Mouse (Mus musculus): ENCODE measurements at regions not wholly inside any gene's neighbourhood (a gene's known extent, or its start where the extent isn't known, plus 50 kb on each side); places are given as distances from the start of the nearest gene placed in this dataset.

DNA sequence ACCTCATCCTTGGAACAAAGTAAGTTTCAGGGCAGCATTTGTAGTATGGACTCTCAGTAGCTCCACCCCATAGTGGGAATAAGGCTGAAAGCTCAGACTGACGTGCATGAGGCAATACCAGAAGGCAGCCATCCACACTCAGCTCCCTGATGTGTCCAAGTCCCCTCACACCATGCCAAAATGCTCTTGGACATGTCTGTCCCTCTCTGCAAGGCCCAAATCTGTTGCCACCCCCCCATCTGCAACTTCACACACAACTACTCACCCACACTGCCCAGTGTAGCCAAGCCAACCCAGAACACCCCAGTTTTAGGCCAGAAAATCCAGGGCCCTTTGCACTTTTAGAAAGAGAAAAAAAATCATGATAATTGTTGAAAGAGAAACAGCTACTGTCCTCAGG lies 498.1 kb upstream of the Kdm8 start:
- Histone ChIP-seq H3K27me3 (ENCODE audit: control insufficient read depth, insufficient read depth, low read length, poor library complexity, severe bottlenecking) (no peaks in the 10 kb centered on the region), H3K36me3 (ENCODE audit: control insufficient read depth, insufficient read depth, low read length, poor library complexity, severe bottlenecking) (no peaks in the 10 kb centered on the region)
- DNase-seq (ENCODE audit: low read depth, low spot score), result no peak

DNA sequence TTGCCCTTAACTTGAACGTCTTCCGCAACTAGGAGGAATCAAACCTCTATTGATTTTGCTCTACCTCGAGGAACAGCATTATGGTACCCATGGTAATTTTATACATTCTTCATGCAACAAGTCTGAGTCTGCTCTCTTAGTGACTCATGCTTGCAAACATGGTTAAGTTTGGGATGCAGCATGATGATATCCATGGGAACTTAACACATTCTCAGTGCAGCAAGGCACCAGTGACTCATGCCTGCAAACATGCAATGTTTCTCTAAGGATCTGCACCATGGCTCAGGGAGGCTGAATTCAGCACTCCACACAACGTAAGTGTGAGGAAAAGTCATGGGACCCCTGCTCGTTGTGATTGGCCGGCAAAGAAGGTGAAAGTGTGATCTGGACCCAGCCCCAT lies 487.1 kb upstream of the Kdm8 start:
- no peak for DNase-seq (ENCODE audit: low read depth, low spot score)
- Histone ChIP-seq H3K36me3 (ENCODE audit: control insufficient read depth, insufficient read depth, low read length, poor library complexity, severe bottlenecking) (no peaks in the 10 kb centered on the region), H3K27me3 (ENCODE audit: control insufficient read depth, insufficient read depth, low read length, poor library complexity, severe bottlenecking) (no peaks in the 10 kb centered on the region)

DNA sequence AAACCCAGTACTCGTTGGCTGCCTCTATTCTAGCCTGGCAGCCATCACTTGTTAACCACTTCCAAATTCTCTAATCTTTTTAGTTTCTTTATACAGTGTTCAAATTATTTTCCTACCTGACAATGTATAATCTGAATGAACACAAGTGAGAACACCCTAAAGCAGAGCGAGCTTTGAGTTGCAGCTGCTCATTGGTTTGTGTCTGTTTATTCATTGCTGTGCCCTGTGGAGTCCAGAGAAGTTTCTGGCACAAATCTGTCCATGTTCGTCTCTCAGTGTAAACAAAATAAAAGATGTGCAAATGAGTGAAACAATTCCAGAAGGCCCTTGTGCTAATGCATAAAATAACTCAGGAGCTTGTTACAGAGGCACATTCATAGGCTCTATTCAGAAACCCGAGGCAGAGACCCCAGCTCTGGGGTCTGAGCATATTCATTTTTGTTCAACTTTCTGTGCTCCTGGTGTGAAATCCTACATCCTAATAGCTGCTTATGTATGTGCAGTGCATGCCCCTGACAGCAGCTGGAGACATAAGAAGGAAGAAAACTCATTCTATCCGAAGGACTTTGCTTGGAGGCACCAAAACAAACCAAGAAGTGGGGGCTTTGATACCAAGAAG lies 469.5 kb upstream of the Kdm8 start:
- no peak for DNase-seq (ENCODE audit: low read depth, low spot score)
- no peaks in the 10 kb centered on the region for H3K36me3 ChIP-seq (ENCODE audit: control insufficient read depth, insufficient read depth, low read length, poor library complexity, severe bottlenecking)
- no peaks in the 10 kb centered on the region for H3K27me3 ChIP-seq (ENCODE audit: control insufficient read depth, insufficient read depth, low read length, poor library complexity, severe bottlenecking)

- no peaks in the 10 kb centered on the region for H3K27me3 ChIP-seq (ENCODE audit: control insufficient read depth, insufficient read depth, low read length, poor library complexity, severe bottlenecking)
- no peak for DNase-seq (ENCODE audit: low read depth, low spot score)
- no peaks in the 10 kb centered on the region for H3K36me3 ChIP-seq (ENCODE audit: control insufficient read depth, insufficient read depth, low read length, poor library complexity, severe bottlenecking)
Observed at GRCm38 (mm10) chr7:124989456-124989855, 455.0 kb upstream of the Kdm8 start.

GRCm38 (mm10) chr7:124990695-124991094 lies 453.8 kb upstream of the Kdm8 start:
- Histone ChIP-seq H3K36me3 (ENCODE audit: control insufficient read depth, insufficient read depth, low read length, poor library complexity, severe bottlenecking) (no peaks in the 10 kb centered on the region), H3K27me3 (ENCODE audit: control insufficient read depth, insufficient read depth, low read length, poor library complexity, severe bottlenecking) (no peaks in the 10 kb centered on the region)
- DNase-seq (ENCODE audit: low read depth, low spot score), result no peak

DNA sequence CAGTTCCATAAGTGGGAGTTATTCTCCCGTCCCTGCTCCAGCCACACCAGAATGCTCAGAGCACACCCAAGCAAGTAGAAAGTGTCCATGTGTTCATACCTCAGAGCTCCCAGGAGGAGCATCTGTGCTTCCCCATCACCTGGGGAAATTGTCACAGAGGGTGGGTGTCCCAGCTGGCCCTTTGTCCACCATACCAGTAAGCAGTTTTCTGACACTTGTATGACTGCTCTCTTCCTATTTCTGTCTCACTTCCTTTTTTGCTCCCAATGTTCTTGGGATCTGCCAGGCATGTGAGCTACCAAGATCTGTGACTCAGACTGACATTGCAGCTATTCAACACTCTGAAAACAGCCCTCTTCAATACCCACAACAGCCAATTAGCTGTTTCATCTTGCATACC lies 447.9 kb upstream of the Kdm8 start:
- DNase-seq (ENCODE audit: low read depth, low spot score), result no peak
- Histone ChIP-seq H3K36me3 (ENCODE audit: control insufficient read depth, insufficient read depth, low read length, poor library complexity, severe bottlenecking) (no peaks in the 10 kb centered on the region), H3K27me3 (ENCODE audit: control insufficient read depth, insufficient read depth, low read length, poor library complexity, severe bottlenecking) (no peaks in the 10 kb centered on the region)

- no peak for DNase-seq (ENCODE audit: low read depth, low spot score)
- Histone ChIP-seq H3K36me3 (ENCODE audit: control insufficient read depth, insufficient read depth, low read length, poor library complexity, severe bottlenecking) (no peaks in the 10 kb centered on the region), H3K27me3 (ENCODE audit: control insufficient read depth, insufficient read depth, low read length, poor library complexity, severe bottlenecking) (no peaks in the 10 kb centered on the region)
Observed at GRCm38 (mm10) chr7:125000669-125001068, 443.8 kb upstream of the Kdm8 start.

DNA sequence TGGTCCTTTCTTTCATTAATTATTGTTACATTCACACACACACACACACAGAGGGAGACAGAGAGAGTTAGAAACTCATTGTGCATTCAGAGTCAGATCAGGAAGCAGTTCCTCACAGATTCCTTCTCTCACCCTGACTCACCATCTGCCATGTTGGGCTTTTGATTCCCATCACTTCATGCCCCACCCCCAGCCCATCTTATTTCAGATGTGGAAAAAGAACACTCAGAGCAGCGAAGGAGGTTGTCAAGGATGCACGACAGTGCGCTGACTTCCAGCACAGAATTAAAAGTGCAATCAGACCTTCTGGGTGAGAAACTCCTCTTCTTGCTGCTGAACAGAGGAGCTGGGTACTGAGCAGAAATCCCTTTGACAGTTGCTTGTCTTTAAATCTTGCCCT lies 438.8 kb upstream of the Kdm8 start:
- no peak for DNase-seq (ENCODE audit: low read depth, low spot score)
- Histone ChIP-seq H3K36me3 (ENCODE audit: control insufficient read depth, insufficient read depth, low read length, poor library complexity, severe bottlenecking) (no peaks in the 10 kb centered on the region), H3K27me3 (ENCODE audit: control insufficient read depth, insufficient read depth, low read length, poor library complexity, severe bottlenecking) (no peaks in the 10 kb centered on the region)

GRCm38 (mm10) chr7:125019259-125019658 lies 425.2 kb upstream of the Kdm8 start:
- Histone ChIP-seq H3K36me3 (ENCODE audit: control insufficient read depth, insufficient read depth, low read length, poor library complexity, severe bottlenecking) (no peaks in the 10 kb centered on the region), H3K27me3 (ENCODE audit: control insufficient read depth, insufficient read depth, low read length, poor library complexity, severe bottlenecking) (no peaks in the 10 kb centered on the region)
- no peak for DNase-seq (ENCODE audit: low read depth, low spot score)

DNA sequence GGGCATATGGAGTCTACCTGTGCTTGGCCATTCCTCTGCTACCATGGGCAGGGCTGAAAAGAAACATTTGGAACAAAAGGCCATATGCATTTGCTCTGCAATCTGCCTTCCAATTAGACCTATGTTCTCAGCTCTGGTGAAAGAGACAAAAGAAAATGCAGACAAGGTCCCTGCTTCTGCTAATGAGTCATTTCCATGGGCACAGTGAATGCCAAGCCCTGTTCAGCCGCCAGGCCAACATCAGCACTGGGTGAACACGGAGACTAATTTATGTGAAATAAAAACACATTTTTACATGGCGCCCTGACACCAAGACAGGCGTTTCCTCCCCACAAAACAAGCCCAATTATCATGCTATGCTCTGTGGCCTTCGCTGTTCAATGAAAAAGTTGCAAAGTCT lies 419.5 kb upstream of the Kdm8 start:
- no peak for DNase-seq (ENCODE audit: low read depth, low spot score)
- Histone ChIP-seq H3K36me3 (ENCODE audit: control insufficient read depth, insufficient read depth, low read length, poor library complexity, severe bottlenecking) (no peaks in the 10 kb centered on the region), H3K27me3 (ENCODE audit: control insufficient read depth, insufficient read depth, low read length, poor library complexity, severe bottlenecking) (no peaks in the 10 kb centered on the region)

DNA sequence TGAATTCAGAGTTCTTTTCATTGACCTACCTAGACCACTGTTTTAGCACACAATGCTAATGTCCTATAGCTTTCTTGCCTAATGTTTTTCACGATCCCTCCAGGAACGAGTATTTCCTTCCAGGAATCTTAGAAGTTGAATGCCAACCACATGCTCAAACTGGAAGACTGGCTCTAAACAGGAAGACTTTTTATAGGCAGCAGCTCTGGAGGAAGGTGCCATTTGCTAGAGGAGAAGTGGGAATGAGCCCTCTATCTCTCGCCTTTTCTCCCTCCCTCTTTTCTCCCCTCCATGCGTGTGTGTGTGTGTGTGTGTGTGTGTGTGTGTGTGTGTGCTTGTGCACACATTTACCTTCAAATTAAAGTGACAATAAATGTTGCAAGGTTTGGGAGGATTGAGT lies 410.7 kb upstream of the Kdm8 start:
- DNase-seq (ENCODE audit: low read depth, low spot score), result no peak
- Histone ChIP-seq H3K36me3 (ENCODE audit: control insufficient read depth, insufficient read depth, low read length, poor library complexity, severe bottlenecking) (no peaks in the 10 kb centered on the region), H3K27me3 (ENCODE audit: control insufficient read depth, insufficient read depth, low read length, poor library complexity, severe bottlenecking) (no peaks in the 10 kb centered on the region)

- Histone ChIP-seq H3K27me3 (ENCODE audit: control insufficient read depth, insufficient read depth, low read length, poor library complexity, severe bottlenecking) (no peaks in the 10 kb centered on the region), H3K36me3 (ENCODE audit: control insufficient read depth, insufficient read depth, low read length, poor library complexity, severe bottlenecking) (no peaks in the 10 kb centered on the region)
- no peak for DNase-seq (ENCODE audit: low read depth, low spot score)
Observed at GRCm38 (mm10) chr7:125034196-125034595, 410.3 kb upstream of the Kdm8 start.

DNA sequence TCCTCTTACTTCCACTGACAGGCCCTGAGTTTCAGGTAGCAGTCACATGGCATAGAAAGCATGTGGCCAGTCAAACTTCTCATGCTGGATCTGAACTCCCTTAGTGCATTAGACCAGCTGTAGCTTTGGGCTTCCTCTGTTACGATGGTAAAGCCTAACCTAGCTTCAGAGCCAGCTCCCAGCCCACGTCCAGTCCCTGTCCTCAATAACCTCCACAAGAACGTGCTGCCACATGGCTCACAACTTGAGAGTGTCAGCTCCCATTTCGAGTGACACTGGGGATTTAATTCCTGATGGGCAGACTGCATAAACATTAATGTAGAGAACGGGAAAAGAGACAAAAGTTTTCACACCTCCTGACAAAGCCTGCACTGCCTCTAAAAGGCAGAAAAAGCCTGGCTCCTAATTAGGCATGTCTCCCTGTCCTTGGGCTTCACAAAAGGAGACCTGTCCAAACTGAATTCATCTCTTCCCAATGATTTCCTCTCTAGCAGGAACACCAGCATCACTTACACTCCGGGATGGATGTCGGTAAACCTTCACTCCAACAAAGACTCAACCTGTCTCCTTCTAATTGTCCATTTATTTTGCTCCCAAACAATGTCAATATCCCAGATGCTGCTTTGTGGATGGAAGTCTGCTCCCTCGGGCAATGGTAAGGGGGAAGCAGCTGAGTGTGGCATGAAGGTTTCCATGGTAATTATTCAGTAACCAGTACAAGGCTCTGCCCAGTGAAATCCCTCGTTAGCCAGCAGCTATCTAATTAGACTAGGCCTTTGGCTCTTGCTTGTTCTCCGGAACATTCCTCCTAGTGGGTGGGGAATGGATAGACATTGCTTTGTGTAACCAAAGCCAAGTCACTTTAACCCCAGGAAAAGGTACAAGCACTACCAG lies 408.1 kb upstream of the Kdm8 start:
- Histone ChIP-seq H3K36me3 (ENCODE audit: control insufficient read depth, insufficient read depth, low read length, poor library complexity, severe bottlenecking) (no peaks in the 10 kb centered on the region), H3K27me3 (ENCODE audit: control insufficient read depth, insufficient read depth, low read length, poor library complexity, severe bottlenecking) (no peaks in the 10 kb centered on the region)
- no peak for DNase-seq (ENCODE audit: low read depth, low spot score)

DNA sequence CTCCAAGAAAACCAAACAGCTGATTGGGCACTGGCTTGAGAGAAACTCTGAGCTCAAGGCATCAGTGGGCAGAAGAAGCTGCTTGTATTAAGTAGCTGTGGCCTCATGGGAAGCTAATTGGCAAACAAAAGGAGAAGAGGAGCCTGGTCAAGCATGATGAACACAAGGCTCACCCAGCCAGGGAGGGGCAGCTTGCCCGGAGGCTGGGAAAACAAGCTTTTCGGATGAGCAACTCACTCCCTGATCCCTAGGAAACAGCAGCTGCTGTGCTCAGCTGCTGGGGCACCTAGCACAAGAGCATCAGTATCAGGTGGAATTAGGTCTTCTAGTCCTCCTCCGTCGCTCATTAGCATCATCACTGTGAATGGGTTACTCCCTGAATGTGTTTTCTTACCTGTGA lies 405.6 kb upstream of the Kdm8 start:
- Histone ChIP-seq H3K36me3 (ENCODE audit: control insufficient read depth, insufficient read depth, low read length, poor library complexity, severe bottlenecking) (no peaks in the 10 kb centered on the region), H3K27me3 (ENCODE audit: control insufficient read depth, insufficient read depth, low read length, poor library complexity, severe bottlenecking) (no peaks in the 10 kb centered on the region)
- no peak for DNase-seq (ENCODE audit: low read depth, low spot score)

DNA sequence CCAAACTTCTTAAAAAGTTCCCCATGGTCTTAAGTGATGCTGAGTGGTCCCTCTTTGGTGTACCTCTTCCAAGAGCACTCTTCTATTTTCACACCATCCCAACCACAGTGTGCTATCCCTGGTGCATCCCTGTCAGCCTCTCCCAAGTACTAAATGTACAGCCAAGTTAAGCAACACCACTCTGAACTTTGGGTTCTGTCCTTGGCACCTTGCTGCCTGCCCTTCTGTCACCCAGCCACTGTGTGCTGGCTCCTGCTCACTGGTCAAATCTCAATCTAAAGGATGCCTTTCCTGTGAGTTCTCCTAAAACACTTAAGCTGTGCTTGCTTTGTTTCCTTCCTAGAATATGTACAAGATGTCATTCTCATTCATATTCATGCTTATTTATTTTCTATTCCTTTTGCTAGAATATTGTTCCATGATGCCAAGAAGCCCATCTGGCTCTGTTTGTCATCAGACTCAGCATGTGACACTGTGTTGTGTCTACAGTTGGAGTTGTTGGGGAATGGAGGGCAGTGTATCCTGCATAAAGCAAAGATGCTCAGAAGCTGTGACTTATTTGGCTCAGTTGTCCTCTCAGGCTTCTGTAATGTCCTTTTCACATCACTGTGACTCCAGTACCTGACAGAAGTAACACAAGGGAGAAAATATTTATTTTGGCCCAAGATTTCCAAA lies 388.4 kb upstream of the Kdm8 start:
- no peaks in the 10 kb centered on the region for H3K27me3 ChIP-seq (ENCODE audit: control insufficient read depth, insufficient read depth, low read length, poor library complexity, severe bottlenecking)
- no peaks in the 10 kb centered on the region for H3K36me3 ChIP-seq (ENCODE audit: control insufficient read depth, insufficient read depth, low read length, poor library complexity, severe bottlenecking)
- no peak for DNase-seq (ENCODE audit: low read depth, low spot score)

Data from splenic B cell, adult 2 months (primary cell).